Mouse (Mus musculus) midbrain, embryonic 16.5 days (tissue): ENCODE results near the gene Relt. TPM values are rescaled to one million over a fixed set of nuclear protein-coding genes. Genes with fewer than 3 reads are reported as not detected.

Source experiments
- ATAC-seq: fragments of 200-750 bp; cut with Nextera tagmentation; 2 replicates; pipeline ENCODE4 v1.8.0; 2017; ENCODE audit warnings: moderate TSS enrichment
- H3K27ac ChIP-seq: fragments of 300-500 bp; sonication (generic); 2 replicates; pipeline ENCODE4 v1.5.1; 2014; ENCODE audit warnings: mild to moderate bottlenecking, low read length, mixed read lengths
- H3K27me3 ChIP-seq: fragments of 300-500 bp; sonication (generic); 2 replicates; pipeline ENCODE4 v1.6.1; 2014; ENCODE audit warnings: low read depth, low read length, mixed read lengths; ENCODE audit not compliant: control insufficient read depth, insufficient read depth
- H3K36me3 ChIP-seq: fragments of 300-500 bp; sonication (generic); 2 replicates; pipeline ENCODE4 v1.6.1; 2014; ENCODE audit warnings: mild to moderate bottlenecking, low read length, moderate library complexity, mixed read lengths; ENCODE audit not compliant: control insufficient read depth, insufficient read depth
- H3K4me1 ChIP-seq: fragments of 300-500 bp; sonication (generic); 2 replicates; pipeline ENCODE4 v1.6.1; 2014; ENCODE audit warnings: mild to moderate bottlenecking, low read length, mixed read lengths; ENCODE audit not compliant: control insufficient read depth, insufficient read depth
- H3K4me2 ChIP-seq: fragments of 300-500 bp; sonication (generic); 2 replicates; pipeline ENCODE4 v1.6.1; 2014; ENCODE audit warnings: mild to moderate bottlenecking, low read length, mixed read lengths
- H3K4me3 ChIP-seq: fragments of 300-500 bp; sonication (generic); 2 replicates; pipeline ENCODE4 v1.5.1; 2014; ENCODE audit warnings: low read depth, mild to moderate bottlenecking, low read length, moderate library complexity, mixed read lengths
- H3K9ac ChIP-seq: fragments of 300-500 bp; sonication (generic); 2 replicates; pipeline ENCODE4 v1.6.1; 2014; ENCODE audit warnings: low read depth, low read length, mixed read lengths
- H3K9me3 ChIP-seq: fragments of 300-500 bp; sonication (generic); replicated peaks from 2 replicates; pipeline ENCODE4 v1.6.1; 2014; ENCODE audit warnings: mild to moderate bottlenecking, low read length, mixed read lengths; ENCODE audit not compliant: control insufficient read depth, poor library complexity, severe bottlenecking
- WGBS: fragments of 180-500 bp; shearing (Covaris S2); extraction: QIAGEN DNeasy Blood & Tissue Kit; methylation state at CpG from one replicate; pipeline ENCODE4 v1.1.7; 2014; 5-methylcytosine and 5-hydroxymethylcytosine counted together
- polyA plus RNA-seq: library from polyadenylated mRNA; unstranded; fragments of >200 nt; fragmentation: Nextera tagmentation; extraction: Ambion mirVana; gene quantifications from 2 replicates; pipeline ENCODE4 v1.2.1, GENCODE M21; 2015

The Relt gene
- polyA plus RNA-seq, 1 experiment from 2014 or later, result 5.0 TPM

DNA sequence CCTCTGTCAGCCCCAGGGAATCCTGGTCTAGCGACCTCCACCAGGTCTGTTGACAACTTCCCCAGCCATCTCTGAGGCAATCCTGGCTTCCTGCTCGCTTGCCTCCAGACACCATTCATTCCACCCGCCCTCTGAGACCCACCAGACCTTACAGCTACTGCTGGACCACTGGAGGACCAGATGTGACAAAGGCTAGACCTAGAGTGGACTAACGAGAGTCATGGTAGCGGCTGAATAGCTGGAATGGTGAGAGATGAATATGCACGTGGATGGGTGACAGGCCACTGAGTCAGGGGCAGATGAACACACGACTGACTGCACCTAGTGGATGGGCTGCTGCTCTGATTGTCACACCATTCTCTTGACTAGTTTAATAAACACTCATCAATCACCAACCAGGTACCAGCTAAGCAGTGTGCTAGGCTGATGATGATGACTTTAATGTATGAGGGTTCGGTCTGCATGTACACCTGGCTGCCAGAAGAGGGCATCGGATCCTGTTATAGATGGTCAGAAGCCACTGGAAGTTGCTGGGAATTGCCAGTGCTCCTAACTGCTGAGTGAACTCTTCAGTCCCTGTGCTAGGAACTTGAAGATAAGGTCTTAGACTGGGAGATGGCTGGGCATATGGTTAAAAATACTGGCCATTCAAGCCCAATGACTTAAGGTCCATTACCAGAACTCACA is 39.3 kb upstream of the Relt start:
- Histone ChIP-seq H3K4me2 (no peak overlapping the region), H3K4me3 (no peak overlapping the region), H3K9me3 (no peaks in the 10 kb centered on the region), H3K36me3 (no peaks in the 10 kb centered on the region), H3K27me3 (no peaks in the 10 kb centered on the region), H3K27ac (no peak overlapping the region), H3K9ac (no peak overlapping the region), H3K4me1 (no peaks in the 10 kb centered on the region)
- peak; percentile 11; the same call in 1 of the 2 replicates for ATAC-seq
- 82% methylated on average over 9 of the region's 9 CpGs for WGBS

DNA sequence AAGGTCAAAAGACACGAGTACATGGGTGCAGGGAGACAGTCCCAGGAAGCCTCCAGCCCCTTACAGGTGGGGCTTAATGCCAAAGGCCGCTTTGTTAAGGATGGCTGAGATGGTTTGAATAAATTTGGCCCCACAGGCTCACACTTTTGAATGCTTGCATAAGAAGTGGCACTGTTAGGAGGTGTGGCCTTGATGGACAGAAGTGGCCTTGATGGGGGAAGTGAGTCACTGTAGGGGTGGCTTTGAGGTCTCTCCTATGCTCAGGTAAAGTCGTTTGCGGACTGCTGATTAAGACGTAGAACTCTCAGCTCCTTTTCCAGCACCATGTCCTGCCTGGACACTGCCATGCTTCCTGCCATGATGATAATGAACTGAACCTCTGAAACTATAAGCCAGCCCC is 34.6 kb upstream of the Relt start:
- H3K4me2 ChIP-seq, result no peak overlapping the region
- H3K9ac ChIP-seq, result no peak overlapping the region
- H3K36me3 ChIP-seq, result no peaks in the 10 kb centered on the region
- H3K27me3 ChIP-seq, result no peaks in the 10 kb centered on the region
- no peak overlapping the region for H3K27ac ChIP-seq
- ATAC-seq, result no peak
- H3K4me1 ChIP-seq, result peaks cover 21% of the 10 kb centered on the region
- H3K9me3 ChIP-seq, result no peaks in the 10 kb centered on the region
- 82% methylated on average over 5 of the region's 5 CpGs for WGBS
- H3K4me3 ChIP-seq, result no peak overlapping the region

DNA sequence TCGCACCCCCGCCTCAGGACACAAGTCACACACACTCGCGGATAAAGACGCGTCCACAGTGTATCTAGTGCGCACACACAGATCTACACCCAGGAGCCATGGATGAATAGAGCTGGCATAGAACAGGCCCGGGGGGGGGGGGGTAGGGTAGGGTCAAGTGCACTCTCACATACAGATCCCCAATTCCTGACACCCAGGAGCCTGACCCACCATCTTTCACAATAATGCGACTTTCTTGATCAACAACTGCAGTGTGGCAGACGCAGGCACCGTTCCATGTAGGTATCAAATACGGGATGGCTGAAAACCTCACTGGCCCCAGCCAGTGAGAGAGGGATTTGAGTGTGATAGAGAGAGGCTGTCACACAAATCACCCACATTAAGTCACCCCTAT is 31.6 kb upstream of the Relt start:
- peak overlapping the region; percentile 66 for H3K4me3 ChIP-seq
- H3K9ac ChIP-seq, result peak overlapping the region; percentile 93
- 0 out of 2 replicates have a peak, but pooled peaks cover 2% of the 10 kb centered on the region for H3K36me3 ChIP-seq
- H3K27ac ChIP-seq, result peak overlapping the region; percentile 71
- 5% methylated on average over 12 of the region's 12 CpGs for WGBS
- H3K9me3 ChIP-seq, result no peaks in the 10 kb centered on the region
- H3K4me2 ChIP-seq, result peak overlapping the region; percentile 92
- peaks cover 22% of the 10 kb centered on the region for H3K4me1 ChIP-seq
- H3K27me3 ChIP-seq, result no peaks in the 10 kb centered on the region
- no peak; the same call in none of the 2 replicates for ATAC-seq

DNA sequence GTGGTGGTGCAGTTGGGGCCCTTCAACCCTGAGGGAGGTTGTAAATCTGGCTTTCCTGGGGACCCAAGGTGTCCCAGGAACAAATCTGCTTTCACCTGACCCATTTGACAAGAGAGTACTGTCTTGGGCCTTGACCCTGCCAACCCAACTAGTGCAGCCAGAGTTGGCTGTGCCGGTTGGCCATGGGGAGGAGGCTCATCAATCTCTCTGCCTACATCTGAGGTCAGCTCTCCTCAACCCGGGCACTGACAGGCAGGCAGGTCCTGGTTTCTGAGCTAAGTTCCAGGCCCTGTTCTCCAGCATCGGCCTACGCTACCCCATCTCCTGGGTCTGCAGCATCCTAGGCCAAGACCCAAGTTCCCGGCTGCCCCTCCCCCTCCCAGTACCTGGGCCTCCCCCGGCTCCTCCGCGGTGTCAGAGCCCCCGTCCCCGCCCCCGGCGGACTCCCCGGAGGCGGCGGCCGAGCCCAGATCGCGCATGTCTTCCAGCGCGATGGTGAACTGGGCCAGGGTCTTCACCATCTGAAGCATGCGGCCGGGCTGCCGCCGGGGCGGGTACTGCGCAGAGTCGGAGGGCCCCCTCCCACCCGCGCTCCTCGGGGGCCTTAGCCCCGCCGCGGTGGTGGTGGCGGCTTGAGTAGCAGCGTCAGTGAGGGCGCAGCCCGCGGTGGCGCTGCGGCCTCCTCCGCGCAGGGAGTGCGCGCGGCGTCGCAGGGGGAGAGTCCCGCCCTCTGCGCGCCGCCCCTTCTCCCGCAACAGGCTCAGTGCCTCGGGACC is 31.0 kb upstream of the Relt start:
- 0 out of 2 replicates have a peak, but pooled peaks cover 5% of the 10 kb centered on the region for H3K36me3 ChIP-seq
- ATAC-seq, result peak; percentile 72
- peak overlapping the region; percentile 93 for H3K9ac ChIP-seq
- WGBS, result 2% methylated on average over 44 of the region's 53 CpGs
- H3K4me3 ChIP-seq, result peak overlapping the region; percentile 66
- no peaks in the 10 kb centered on the region for H3K27me3 ChIP-seq
- H3K9me3 ChIP-seq, result no peaks in the 10 kb centered on the region
- H3K4me1 ChIP-seq, result peaks cover 22% of the 10 kb centered on the region
- H3K27ac ChIP-seq, result peak overlapping the region; percentile 71
- H3K4me2 ChIP-seq, result peak overlapping the region; percentile 92

DNA sequence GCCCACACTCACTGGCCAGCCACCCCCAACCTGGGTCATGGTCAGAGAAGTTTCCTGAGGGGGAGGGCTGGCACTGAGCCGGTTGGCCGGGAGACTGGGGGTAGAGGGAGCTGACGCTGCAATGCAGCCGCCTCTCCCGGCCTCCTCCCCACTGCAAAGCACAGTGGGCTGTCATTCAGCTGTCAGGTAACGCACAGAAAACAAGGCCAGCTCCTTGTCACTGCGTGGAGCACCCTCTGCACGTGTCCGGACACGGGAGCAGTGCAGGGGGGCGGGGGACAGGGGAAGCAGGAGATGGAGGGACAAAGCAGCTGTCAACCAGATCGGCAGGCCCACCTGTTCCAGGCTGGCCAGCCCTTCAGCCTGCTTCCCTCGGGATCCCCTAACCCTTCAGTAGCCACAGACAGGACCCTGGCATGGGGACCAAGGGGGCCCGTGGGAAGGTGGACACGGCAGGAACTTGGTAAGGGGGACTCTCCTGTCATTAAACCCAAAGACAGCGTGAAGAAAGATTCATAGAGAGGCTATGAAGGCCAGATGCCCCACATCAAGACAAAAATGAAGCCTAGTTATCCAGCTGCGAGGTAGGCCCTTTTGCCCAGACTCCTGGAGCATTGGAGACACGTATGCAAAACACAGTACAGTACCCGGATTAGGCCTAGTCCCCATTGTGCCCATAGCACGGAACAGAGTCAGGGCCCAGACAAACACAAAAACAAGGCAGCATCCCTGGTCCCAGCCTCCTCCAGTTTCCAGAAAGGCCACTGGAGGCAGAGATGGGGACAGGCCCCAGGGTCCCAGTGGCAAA is 30.2 kb upstream of the Relt start:
- Histone ChIP-seq H3K27ac (peak overlapping the region; percentile 71), H3K9ac (peak overlapping the region; percentile 93), H3K4me3 (peak overlapping the region; percentile 66), H3K36me3 (peaks cover 8% of the 10 kb centered on the region; the same call in 1 of the 2 replicates), H3K27me3 (no peaks in the 10 kb centered on the region), H3K4me2 (peak overlapping the region; percentile 92), H3K4me1 (peaks cover 22% of the 10 kb centered on the region), H3K9me3 (no peaks in the 10 kb centered on the region)
- peak; percentile 8; the same call in 1 of the 2 replicates for ATAC-seq
- 30% methylated on average over 20 of the region's 20 CpGs for WGBS

DNA sequence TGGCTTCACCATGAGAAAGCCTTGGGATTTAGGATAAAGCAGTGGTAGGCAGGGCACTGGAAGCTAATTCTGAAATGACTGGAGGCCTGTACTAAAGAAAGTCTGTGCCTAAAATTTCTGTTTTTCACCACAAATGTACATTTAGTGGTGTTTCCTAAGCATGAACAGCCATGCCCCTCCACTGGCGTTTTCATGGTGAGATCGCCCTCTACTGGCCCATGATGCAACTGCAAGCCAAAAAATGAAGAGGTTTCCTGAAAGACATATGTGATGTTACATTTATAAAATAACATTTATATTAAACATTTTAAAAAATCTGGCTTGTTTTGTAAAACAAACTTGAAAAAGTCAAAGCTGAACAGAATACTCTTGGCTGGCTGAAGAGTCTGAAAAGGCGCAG is 23.3 kb upstream of the Relt start:
- WGBS, result 34% methylated on average over 3 of the region's 3 CpGs
- H3K27me3 ChIP-seq, result no peaks in the 10 kb centered on the region
- no peak for ATAC-seq
- H3K27ac ChIP-seq, result no peak overlapping the region
- H3K4me1 ChIP-seq, result no peaks in the 10 kb centered on the region
- no peak overlapping the region for H3K4me2 ChIP-seq
- H3K9me3 ChIP-seq, result no peaks in the 10 kb centered on the region
- no peak overlapping the region for H3K9ac ChIP-seq
- peaks cover 25% of the 10 kb centered on the region for H3K36me3 ChIP-seq
- H3K4me3 ChIP-seq, result no peak overlapping the region

DNA sequence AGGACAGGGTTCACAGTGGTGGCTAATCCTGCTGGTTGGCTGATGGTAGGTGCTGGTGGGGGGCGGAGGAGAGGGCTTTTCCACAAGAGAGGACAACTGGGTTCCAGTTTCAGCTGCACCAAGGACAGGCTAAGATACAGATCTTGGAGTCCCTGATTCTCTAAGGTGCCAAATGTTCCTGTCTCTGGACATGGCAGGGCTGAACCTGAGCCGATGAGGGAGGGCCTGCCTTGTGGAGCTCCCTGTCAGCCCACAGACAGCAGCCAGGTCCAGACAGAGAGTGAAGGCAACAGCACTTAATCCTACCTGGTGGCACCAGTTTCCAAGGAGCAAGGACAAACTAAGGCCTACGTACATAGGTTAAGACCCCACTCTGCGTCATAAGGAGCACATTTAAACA is 21.2 kb upstream of the Relt start:
- H3K4me2 ChIP-seq, result no peak overlapping the region
- no peaks in the 10 kb centered on the region for H3K9me3 ChIP-seq
- H3K9ac ChIP-seq, result no peak overlapping the region
- WGBS, result 93% methylated on average over 4 of the region's 4 CpGs
- H3K27me3 ChIP-seq, result no peaks in the 10 kb centered on the region
- no peak overlapping the region for H3K27ac ChIP-seq
- H3K4me1 ChIP-seq, result no peaks in the 10 kb centered on the region
- ATAC-seq, result no peak
- H3K4me3 ChIP-seq, result no peak overlapping the region
- H3K36me3 ChIP-seq, result peaks cover 31% of the 10 kb centered on the region

DNA sequence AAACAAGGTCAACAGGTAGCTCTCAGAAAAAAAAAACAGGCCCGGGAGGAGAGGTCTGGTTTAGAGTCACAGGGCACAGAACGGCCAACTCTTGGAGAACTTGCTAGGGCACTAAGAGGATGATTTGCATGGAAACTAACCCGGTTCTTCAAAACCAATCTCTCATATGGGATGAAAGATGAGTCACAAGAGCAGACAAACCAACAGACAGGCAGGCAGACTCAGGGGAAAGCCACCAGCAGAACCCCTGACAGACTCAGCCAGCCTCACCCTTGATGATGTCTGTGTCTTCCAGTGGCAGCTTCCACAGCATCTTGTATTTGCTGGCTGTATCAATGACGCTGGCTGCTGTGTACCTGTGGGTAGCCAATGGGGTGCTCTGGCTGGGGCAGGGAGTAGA is 18.7 kb upstream of the Relt start:
- Histone ChIP-seq H3K4me3 (no peak overlapping the region), H3K9ac (no peak overlapping the region), H3K9me3 (no peaks in the 10 kb centered on the region), H3K27me3 (no peaks in the 10 kb centered on the region), H3K36me3 (peaks cover 39% of the 10 kb centered on the region), H3K4me2 (no peak overlapping the region), H3K4me1 (no peaks in the 10 kb centered on the region), H3K27ac (no peak overlapping the region)
- WGBS, result 97% methylated on average over 4 of the region's 4 CpGs
- no peak for ATAC-seq
